Mouse (Mus musculus): ENCODE results near the gene Arhgdia. TPM values are rescaled to one million over a fixed set of nuclear protein-coding genes. Genes with fewer than 3 reads are reported as not detected.

Gene Arhgdia
- polyA plus RNA-seq, 1 experiment from 2014 or later = 644 TPM

DNA sequence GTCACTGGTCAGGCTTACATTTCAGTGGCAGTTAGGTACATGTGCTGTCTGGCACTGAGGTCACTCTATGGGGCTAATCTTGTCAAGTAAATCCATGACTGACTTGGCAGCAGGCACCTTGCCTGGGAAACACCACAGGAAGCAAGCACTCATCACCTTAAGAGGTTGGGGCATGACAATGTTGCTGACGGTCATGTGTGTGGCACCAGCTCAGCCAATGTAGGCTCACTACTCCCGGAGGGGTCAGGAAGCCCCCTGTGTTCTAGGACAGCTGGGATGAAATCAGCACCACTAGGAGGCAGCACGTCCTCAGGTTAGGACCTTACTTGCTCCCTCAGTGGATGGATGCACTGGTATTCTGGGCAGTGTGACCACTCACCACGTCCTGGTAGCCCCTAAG, 39.5 kb downstream of the Arhgdia start:
- Histone ChIP-seq H3K9me3 (replicated peaks) (no peaks in the 10 kb centered on the region), H3K27ac (peak overlapping the region; percentile 15; the same call in 1 of the 2 replicates), H3K36me3 (peaks cover 49% of the 10 kb centered on the region), H3K4me2 (no peak overlapping the region), H3K27me3 (no peaks in the 10 kb centered on the region), H3K4me1 (peaks cover 48% of the 10 kb centered on the region), H3K4me3 (replicated peaks) (no peak overlapping the region), H3K9ac (no peak overlapping the region)
- 43% methylated on average over 4 of the region's 4 CpGs for WGBS
- ATAC-seq (replicated peaks; ENCODE audit: low FRiP score) = no peak

DNA sequence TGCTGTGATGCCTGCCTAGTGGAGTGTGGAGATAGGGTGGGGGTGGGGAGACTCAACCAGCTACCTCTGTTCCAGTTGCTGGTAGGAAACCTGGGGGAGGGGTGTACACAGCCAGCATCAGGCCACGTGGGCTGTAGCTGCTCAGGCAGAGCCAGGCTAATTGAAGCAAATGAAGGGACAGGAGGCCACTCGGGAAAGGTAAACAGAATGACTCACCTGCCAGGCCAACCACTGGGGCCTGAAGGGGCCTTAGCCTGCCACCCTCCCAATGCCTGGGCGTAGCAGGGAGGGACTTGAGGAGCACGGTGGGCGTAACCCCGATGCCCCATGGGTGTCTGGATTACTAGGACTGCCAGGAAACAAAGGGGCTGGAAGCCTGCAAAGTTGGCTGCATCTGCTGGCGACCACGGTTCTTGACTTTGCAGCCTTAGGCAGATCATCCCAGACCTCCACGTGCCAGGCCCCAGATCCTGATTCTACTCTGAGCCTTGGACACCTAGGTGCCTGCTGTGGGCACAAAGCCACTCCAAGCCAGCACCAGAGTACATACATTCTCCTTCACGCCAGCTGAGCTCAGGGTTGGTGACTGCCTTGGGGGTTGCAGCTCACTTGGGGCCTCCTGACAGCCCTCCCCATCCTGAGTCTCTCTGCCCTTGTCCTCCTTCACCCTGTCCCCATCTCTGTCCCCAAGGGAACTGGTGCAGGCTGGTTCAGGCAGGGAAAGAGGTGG, 42.0 kb downstream of the Arhgdia start:
- peak; percentile 90 for ATAC-seq (replicated peaks; ENCODE audit: low FRiP score)
- Histone ChIP-seq H3K36me3 (peaks cover 33% of the 10 kb centered on the region), H3K27ac (peak overlapping the region; percentile 95), H3K4me3 (replicated peaks) (no peak overlapping the region), H3K4me1 (peaks cover 34% of the 10 kb centered on the region), H3K9me3 (replicated peaks) (no peaks in the 10 kb centered on the region), H3K4me2 (peak overlapping the region; percentile 42), H3K9ac (0 out of 2 replicates have a peak overlapping the region, but pooled peaks have one; percentile 18), H3K27me3 (peaks cover 9% of the 10 kb centered on the region; the same call in 1 of the 2 replicates)
- WGBS = 15% methylated on average over 10 of the region's 10 CpGs

DNA sequence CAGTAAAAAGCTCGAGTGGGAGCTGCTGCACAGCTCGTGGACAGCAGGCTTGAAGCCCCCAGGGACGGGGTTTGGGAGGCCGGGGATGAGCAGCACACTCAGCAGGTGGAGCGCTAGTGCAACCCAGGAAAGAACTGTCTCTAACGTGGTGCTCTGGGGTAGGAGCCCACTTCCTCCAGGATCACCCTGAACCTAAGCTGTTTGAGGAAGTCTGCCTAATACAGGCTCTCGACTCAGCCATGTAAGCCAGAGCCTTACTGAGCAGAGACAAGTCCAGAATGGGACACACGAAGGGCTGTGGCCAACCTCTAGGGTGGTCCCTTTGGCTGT, 42.5 kb downstream of the Arhgdia start:
- 39% methylated on average over 8 of the region's 8 CpGs for WGBS
- no peak overlapping the region for H3K4me2 ChIP-seq
- no peak overlapping the region for H3K4me3 ChIP-seq (replicated peaks)
- H3K9ac ChIP-seq = no peak overlapping the region
- no peaks in the 10 kb centered on the region for H3K9me3 ChIP-seq (replicated peaks)
- ATAC-seq (replicated peaks; ENCODE audit: low FRiP score) = 0 out of 2 replicates have a peak, but pooled peaks have one; percentile 10
- H3K4me1 ChIP-seq = peaks cover 34% of the 10 kb centered on the region
- H3K27ac ChIP-seq = peak overlapping the region; percentile 95
- peaks cover 13% of the 10 kb centered on the region; the same call in 1 of the 2 replicates for H3K27me3 ChIP-seq
- peaks cover 27% of the 10 kb centered on the region for H3K36me3 ChIP-seq

DNA sequence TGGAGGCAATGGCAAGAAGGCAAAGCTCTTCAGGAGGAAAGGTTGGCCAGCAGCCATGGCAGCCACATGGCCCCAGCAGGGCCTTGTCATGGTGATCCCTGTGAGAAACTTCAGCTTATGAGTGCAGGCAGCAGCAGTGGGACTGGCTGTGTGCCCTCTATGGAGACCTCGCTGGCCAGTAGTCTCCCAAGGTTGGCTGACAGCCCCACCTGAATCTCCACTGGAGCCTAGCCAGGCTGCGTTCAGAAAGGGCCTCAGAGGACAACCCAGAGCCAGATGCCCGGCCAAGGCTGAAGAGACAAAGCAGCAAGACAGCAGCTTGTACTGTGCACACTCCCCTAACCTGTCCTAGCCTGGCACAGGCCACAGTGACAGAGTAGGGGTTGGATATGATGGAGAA, 42.9 kb downstream of the Arhgdia start:
- Histone ChIP-seq H3K4me2 (no peak overlapping the region), H3K9ac (no peak overlapping the region), H3K4me1 (peaks cover 34% of the 10 kb centered on the region), H3K27ac (peak overlapping the region; percentile 95), H3K36me3 (peaks cover 23% of the 10 kb centered on the region), H3K27me3 (peaks cover 16% of the 10 kb centered on the region), H3K4me3 (replicated peaks) (no peak overlapping the region), H3K9me3 (replicated peaks) (no peaks in the 10 kb centered on the region)
- 0 out of 2 replicates have a peak, but pooled peaks have one; percentile 0 for ATAC-seq (replicated peaks; ENCODE audit: low FRiP score)
- WGBS = 58% methylated on average over 3 of the region's 3 CpGs

DNA sequence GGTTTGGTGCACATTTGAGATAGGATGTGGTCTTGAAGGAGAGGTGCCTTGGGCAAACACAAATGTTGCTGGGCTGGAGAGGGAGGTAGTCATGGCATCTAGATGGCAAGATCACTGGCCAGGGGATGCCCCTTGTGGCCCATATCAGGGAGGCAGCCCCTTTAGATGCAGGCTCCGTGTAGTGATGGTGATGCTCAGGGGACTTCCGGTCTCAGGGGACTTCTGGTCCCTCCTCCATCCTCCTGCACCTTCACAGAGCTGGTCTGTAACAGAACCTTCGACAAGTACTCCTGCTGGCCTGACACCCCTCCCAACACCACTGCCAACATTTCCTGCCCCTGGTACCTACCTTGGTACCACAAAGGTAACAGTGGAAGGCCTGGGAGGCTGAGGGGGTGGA, 45.6 kb downstream of the Arhgdia start:
- ATAC-seq (replicated peaks; ENCODE audit: low FRiP score) = no peak
- Histone ChIP-seq H3K4me2 (no peak overlapping the region), H3K9me3 (replicated peaks) (no peaks in the 10 kb centered on the region), H3K4me1 (peaks cover 40% of the 10 kb centered on the region), H3K27ac (no peak overlapping the region), H3K27me3 (peaks cover 43% of the 10 kb centered on the region), H3K9ac (no peak overlapping the region), H3K36me3 (no peaks in the 10 kb centered on the region), H3K4me3 (replicated peaks) (no peak overlapping the region)
- 80% methylated on average over 3 of the region's 3 CpGs for WGBS

DNA sequence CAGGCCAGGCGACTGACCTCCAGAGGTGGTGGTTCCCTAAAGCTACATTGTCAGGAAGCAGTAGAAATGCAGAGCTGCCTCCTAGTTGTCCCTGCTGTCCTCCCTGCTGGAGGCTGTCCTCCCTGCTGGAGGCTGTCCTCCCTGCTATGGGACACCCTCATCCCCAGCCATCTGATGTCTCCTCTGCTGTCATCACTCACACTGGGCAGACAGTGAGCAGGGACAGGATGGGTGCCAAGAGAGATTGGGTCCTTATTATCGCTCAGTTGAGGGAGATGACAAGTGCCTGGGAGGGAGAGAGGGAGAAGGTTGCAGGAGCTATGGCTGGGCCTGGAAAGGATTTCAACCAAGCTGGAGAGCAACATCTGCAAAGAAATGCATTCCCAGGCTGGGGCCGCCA, 46.3 kb downstream of the Arhgdia start:
- 76% methylated on average over 3 of the region's 3 CpGs for WGBS

DNA sequence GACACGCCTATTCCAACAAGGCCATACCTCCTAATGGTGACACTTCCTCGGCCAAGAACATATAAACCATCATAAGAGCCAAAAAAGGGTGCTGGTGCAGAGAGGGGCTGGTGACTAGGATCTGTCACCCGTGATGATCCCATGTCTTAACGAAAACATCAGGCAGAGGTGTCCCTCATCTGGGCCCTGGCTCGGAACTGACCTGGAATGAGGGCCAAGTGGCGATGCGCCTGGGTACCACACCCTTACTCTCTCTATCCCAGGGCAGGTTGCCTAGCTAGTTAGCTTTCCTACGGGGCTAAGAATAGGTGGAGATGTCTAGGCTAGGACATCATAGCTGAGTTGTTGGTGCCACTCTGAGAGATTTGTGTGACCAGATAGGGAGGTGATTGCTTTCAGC, 47.3 kb downstream of the Arhgdia start:
- 86% methylated on average over 8 of the region's 8 CpGs for WGBS
- no peak overlapping the region for H3K9ac ChIP-seq
- H3K27ac ChIP-seq = no peak overlapping the region
- no peaks in the 10 kb centered on the region for H3K36me3 ChIP-seq
- no peaks in the 10 kb centered on the region for H3K9me3 ChIP-seq (replicated peaks)
- no peak overlapping the region for H3K4me2 ChIP-seq
- ATAC-seq (replicated peaks; ENCODE audit: low FRiP score) = no peak
- no peak overlapping the region for H3K4me3 ChIP-seq (replicated peaks)
- H3K4me1 ChIP-seq = peaks cover 32% of the 10 kb centered on the region
- H3K27me3 ChIP-seq = peaks cover 60% of the 10 kb centered on the region

More for the DNA sequence above, 46.3 kb downstream of the Arhgdia start:
- Histone ChIP-seq H3K4me1 (peaks cover 40% of the 10 kb centered on the region), H3K4me2 (no peak overlapping the region), H3K4me3 (replicated peaks) (no peak overlapping the region), H3K9me3 (replicated peaks) (no peaks in the 10 kb centered on the region), H3K9ac (no peak overlapping the region), H3K36me3 (no peaks in the 10 kb centered on the region), H3K27me3 (peaks cover 49% of the 10 kb centered on the region), H3K27ac (no peak overlapping the region)
- ATAC-seq (replicated peaks; ENCODE audit: low FRiP score) = no peak

DNA sequence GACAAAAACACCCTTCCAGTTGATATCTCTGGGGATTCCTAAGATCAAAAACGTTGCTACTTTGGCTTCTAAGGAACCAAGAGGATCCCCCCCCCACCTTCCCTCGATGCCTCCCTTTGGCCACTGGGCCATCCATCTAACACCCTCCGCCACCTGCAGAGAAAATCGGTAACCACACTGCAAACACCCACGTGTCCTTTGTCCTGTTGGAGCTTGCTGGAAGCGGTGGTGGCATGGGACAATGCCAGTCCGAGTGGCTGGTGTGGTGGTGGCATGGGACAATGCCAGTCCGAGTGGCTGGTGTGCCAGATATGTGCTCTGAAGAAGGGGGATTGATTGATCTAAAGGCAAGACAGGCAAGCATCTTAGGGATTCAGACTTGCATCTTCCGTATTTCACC, 49.8 kb downstream of the Arhgdia start:
- H3K4me2 ChIP-seq = peak overlapping the region; percentile 77; the same call in 1 of the 2 replicates
- peaks cover 18% of the 10 kb centered on the region for H3K4me1 ChIP-seq
- 0 out of 2 replicates have a peak overlapping the region, but pooled peaks have one; percentile 42 for H3K4me3 ChIP-seq (replicated peaks)
- no peak overlapping the region for H3K27ac ChIP-seq
- ATAC-seq (replicated peaks; ENCODE audit: low FRiP score) = no peak
- no peaks in the 10 kb centered on the region for H3K36me3 ChIP-seq
- no peak overlapping the region for H3K9ac ChIP-seq
- 22% methylated on average over 9 of the region's 9 CpGs for WGBS
- H3K27me3 ChIP-seq = peaks cover 77% of the 10 kb centered on the region
- H3K9me3 ChIP-seq (replicated peaks) = no peaks in the 10 kb centered on the region

DNA sequence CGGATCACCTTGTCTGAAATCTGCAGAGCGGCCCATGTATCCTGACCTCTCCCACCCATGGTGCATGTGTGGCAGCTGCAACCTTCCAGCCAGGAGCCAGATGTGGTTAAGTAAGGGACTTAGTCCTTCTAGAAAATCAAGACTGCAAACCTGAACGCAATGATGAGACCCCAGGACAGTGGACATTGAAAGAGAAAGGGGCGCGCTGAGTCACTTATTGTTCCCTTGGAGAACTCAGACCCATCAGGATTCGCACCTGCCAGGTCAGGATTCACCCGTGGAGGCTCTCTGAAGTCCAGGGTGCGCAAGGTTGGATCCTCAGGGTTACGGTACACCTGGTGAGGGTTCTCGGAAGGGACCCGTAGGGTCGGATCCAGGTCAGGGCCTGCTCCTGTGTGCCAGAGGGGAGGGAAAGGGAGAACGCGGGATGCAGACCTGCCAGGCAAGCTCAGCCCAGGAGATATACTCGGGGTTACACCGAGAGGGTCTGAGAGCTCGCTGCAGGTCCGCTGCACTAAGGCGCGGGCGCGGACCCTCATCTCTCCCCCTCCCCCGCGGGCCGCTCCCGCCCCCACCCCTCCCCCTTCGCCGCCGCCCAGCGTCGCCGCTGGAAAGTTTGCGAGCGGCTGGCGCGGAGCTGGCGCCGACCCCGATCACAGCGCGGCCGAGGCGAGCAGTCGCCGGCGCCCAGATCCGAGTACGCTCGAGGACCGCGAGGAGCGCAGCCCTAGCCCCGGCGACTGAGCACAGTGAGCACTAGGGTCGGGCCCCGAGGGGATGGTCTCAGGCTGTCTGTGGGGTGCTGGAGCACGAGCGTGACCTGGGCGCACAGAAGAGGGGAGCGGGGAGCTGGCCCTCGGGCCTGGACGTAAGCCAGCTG, 51.1 kb downstream of the Arhgdia start, which contains the start of gene Gcgr:
TSS of gene Gcgr (plus strand) at position 615 of the 880 bp plus-strand sequence.
- peak within 1 kb of the TSS; percentile 42 for H3K4me3 ChIP-seq (replicated peaks)
- ATAC-seq (replicated peaks; ENCODE audit: low FRiP score) = 0 out of 2 replicates have a peak, but pooled peaks have one; percentile 43
- 9% methylated on average over 56 of the region's 62 CpGs for WGBS

DNA sequence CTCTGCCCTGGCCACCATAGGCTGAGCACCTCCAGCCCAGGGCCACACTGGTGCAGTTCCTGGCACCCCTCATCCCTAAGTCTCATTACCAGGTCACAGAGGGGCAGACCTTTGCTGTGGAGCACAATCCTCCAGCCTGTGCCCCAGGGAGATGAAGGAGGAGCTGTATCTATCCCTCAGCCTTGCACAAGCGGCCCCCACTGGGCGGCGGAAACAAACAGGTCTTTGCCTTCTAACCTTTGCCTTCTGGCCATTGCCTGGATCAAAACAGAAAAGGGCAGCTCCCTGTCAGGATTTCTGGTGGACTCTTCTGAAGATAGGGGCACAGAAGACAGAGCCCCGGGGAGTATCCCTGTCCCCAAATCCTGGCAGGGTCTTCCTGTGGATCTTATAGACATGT, 52.5 kb downstream of the Arhgdia start:
- no peak overlapping the region for H3K27ac ChIP-seq
- no peaks in the 10 kb centered on the region for H3K9me3 ChIP-seq (replicated peaks)
- peaks cover 18% of the 10 kb centered on the region for H3K4me1 ChIP-seq
- WGBS = 67% methylated on average over 4 of the region's 4 CpGs
- no peak overlapping the region for H3K4me3 ChIP-seq (replicated peaks)
- no peak overlapping the region for H3K9ac ChIP-seq
- peaks cover 64% of the 10 kb centered on the region for H3K27me3 ChIP-seq
- ATAC-seq (replicated peaks; ENCODE audit: low FRiP score) = no peak
- H3K36me3 ChIP-seq = no peaks in the 10 kb centered on the region
- no peak overlapping the region for H3K4me2 ChIP-seq

More for the DNA sequence above, 51.1 kb downstream of the Arhgdia start, which contains the start of gene Gcgr:
- H3K9ac ChIP-seq = peak within 1 kb of the TSS; percentile 49
- no peak within 1 kb of the TSS for H3K27ac ChIP-seq
- no peaks in the 10 kb centered on the region for H3K9me3 ChIP-seq (replicated peaks)
- H3K27me3 ChIP-seq = peaks cover 77% of the 10 kb centered on the region
- H3K4me2 ChIP-seq = peak within 1 kb of the TSS; percentile 77
- H3K36me3 ChIP-seq = no peaks in the 10 kb centered on the region
- peaks cover 18% of the 10 kb centered on the region for H3K4me1 ChIP-seq
